Mouse (Mus musculus) C2C12 (cell line): ENCODE measurements around the gene Naa10. TPM values are rescaled to one million over a fixed set of nuclear protein-coding genes. Genes with fewer than 3 reads are reported as not detected.

Experiments
- H3K27me3 ChIP-seq: one replicate; pipeline ENCODE4 v1.6.1; 2011; ENCODE audit not compliant: control insufficient read depth, insufficient read depth, insufficient read length
- H3K36me3 ChIP-seq: one replicate; pipeline ENCODE4 v1.6.1; 2011; ENCODE audit not compliant: control insufficient read depth, insufficient read depth
- H3K4me3 ChIP-seq: one replicate; pipeline ENCODE4 v1.5.1; 2011; ENCODE audit warnings: mild to moderate bottlenecking, control low read depth; ENCODE audit not compliant: poor library complexity, insufficient read depth, severe bottlenecking
- H3K79me2 ChIP-seq: one replicate; pipeline ENCODE4 v1.6.1; 2011; ENCODE audit not compliant: control insufficient read depth, insufficient read depth
- H3K79me3 ChIP-seq: one replicate; pipeline ENCODE4 v1.6.1; 2011; ENCODE audit warnings: low read depth, control low read depth
- H3ac ChIP-seq: one replicate; pipeline ENCODE3; 2011; ENCODE audit warnings: low read depth; ENCODE audit not compliant: control insufficient read depth, insufficient read length
- CEBPB ChIP-seq: IDR thresholded peaks from one replicate; pipeline ENCODE4 v1.6.1; 2011; ENCODE audit warnings: low read depth, mild to moderate bottlenecking, control low read depth, moderate library complexity
- CTCF ChIP-seq: IDR thresholded peaks from one replicate; pipeline ENCODE4 v1.5.1; 2011; ENCODE audit not compliant: control insufficient read depth, insufficient read depth, insufficient read length
- FOSL1 ChIP-seq: IDR thresholded peaks from one replicate; pipeline ENCODE4 v1.8.0; 2011; ENCODE audit warnings: mild to moderate bottlenecking, low read length; ENCODE audit not compliant: poor library complexity, insufficient read depth, severe bottlenecking
- MAX ChIP-seq: IDR thresholded peaks from one replicate; pipeline ENCODE4 v1.6.1; 2011; ENCODE audit warnings: mild to moderate bottlenecking, control low read depth
- MYOD1 ChIP-seq: IDR thresholded peaks from one replicate; pipeline ENCODE4 v1.6.1; 2011; ENCODE audit warnings: low read depth; ENCODE audit not compliant: control insufficient read depth, insufficient read length
- MYOG ChIP-seq: IDR thresholded peaks from one replicate; pipeline ENCODE4 v1.6.1; 2011; ENCODE audit not compliant: control insufficient read depth, insufficient read length; ENCODE audit errors: extremely low read depth
- USF1 ChIP-seq: IDR thresholded peaks from one replicate; pipeline ENCODE4 v1.6.1; 2011; ENCODE audit warnings: low read depth, mild to moderate bottlenecking, control low read depth, moderate library complexity
- long read RNA-seq, 2 experiments: library from polyadenylated mRNA; unstranded; transcript quantifications; one replicate each; pipeline ENCODE4 v2.0.0; 2019 to 2020
- polyA plus RNA-seq: library from polyadenylated mRNA; unstranded; fragments of >200 nt; fragmentation: generic; extraction: Trizol; gene quantifications from one replicate; pipeline ENCODE4 v1.2.1, GENCODE M21; 2012; ENCODE audit warnings: missing spikeins

Naa10 gene
- 165 TPM for polyA plus RNA-seq
- long read RNA-seq, experiment 1, transcript Naa10-201 (8 exons, 962 nt): minor isoform, 16 of 93 reads
- long read RNA-seq, experiment 1, transcript Naa10-204 (8 exons, 1,031 nt): major isoform, 55 of 93 reads
- long read RNA-seq, experiment 1, transcript Naa10-203 (8 exons, 979 nt): minor isoform, 6 of 93 reads
- long read RNA-seq, experiment 1, partial matches to known transcripts: 12 of 93 reads
- long read RNA-seq, experiment 1, other reads (novel, unspliced or antisense): 3 of 93 reads
- long read RNA-seq, experiment 2, transcript Naa10-204 (8 exons, 1,031 nt): major isoform, 43 of 67 reads
- long read RNA-seq, experiment 2, transcript Naa10-203 (8 exons, 979 nt): minor isoform, 7 of 67 reads
- long read RNA-seq, experiment 2, transcript Naa10-201 (8 exons, 962 nt): minor isoform, 10 of 67 reads
- long read RNA-seq, experiment 2, partial matches to known transcripts: 2 of 67 reads
- long read RNA-seq, experiment 2, other reads (novel, unspliced or antisense): 4 of 67 reads

GRCm38 (mm10) chrX:73921823-73922549, at the start of gene Naa10, which contains the start of gene Arhgap4:
Gene Naa10, minus strand, starts transcription at chrX:73921944.
Gene Arhgap4, minus strand, starts transcription at chrX:73921870.
- Histone ChIP-seq H3K27me3 (no peaks in the 10 kb centered on the region), H3K4me3 (peak within 1 kb of the TSS; percentile 57), H3K79me3 (peaks cover 18% of the 10 kb centered on the region), H3K79me2 (peaks cover 26% of the 10 kb centered on the region), H3K36me3 (peaks cover 25% of the 10 kb centered on the region), H3ac (peak within 1 kb of the TSS; percentile 96)
- TF ChIP-seq MYOD1 (no peak), MAX (peak; percentile 47), MYOG (no peak)

DNA sequence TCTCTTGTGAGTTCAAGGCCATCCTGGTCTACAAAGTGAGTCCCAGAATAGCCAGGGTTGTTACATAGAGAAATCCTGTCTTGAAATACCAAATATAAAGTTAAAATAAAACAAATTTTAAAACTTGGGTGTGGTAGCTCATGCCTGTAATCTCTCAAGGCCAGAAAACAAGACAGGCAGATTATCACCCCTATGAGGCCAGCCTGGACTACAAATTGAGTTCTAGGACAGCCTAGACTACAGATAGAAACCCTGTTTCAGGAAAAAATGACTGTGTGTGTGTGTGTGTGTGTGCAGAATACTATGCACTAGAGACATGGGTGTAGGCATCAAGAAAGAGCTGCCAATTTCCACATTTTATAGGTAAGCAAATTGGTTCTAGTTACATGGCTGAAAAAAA, 49.0 kb upstream of the Naa10 start:
- TF ChIP-seq MYOG (no peak), CEBPB (no peak), CTCF (no peak), MAX (no peak), MYOD1 (no peak), USF1 (no peak), FOSL1 (no peak)
- Histone ChIP-seq H3K4me3 (no peak overlapping the region), H3K79me2 (peaks cover 9% of the 10 kb centered on the region), H3K79me3 (peaks cover 4% of the 10 kb centered on the region), H3ac (no peak overlapping the region), H3K36me3 (no peaks in the 10 kb centered on the region), H3K27me3 (no peaks in the 10 kb centered on the region)

DNA sequence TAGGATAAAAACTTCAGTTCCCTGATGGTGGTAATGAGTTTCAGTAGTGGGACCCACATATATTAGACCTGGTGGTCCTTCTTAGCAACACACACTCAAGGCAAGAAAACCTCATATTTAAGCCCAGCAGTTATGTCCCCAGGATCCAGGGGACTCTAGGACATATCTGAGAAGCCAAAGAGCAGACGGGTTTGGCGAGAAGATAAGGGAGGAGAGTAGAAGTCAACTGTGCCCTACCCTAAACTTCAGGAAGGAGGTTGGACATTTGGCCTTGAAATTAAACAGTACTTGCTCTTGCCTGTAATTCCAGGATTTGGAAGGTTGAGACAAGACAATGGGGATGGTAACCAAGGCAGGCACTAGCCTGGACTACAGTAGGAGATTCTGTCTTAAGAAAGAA, 48.0 kb upstream of the Naa10 start:
- H3K27me3 ChIP-seq: no peaks in the 10 kb centered on the region
- no peak overlapping the region for H3K4me3 ChIP-seq
- TF ChIP-seq CEBPB (no peak), FOSL1 (no peak), CTCF (no peak), MYOG (no peak), MYOD1 (no peak), USF1 (no peak), MAX (no peak)
- peaks cover 20% of the 10 kb centered on the region for H3K79me2 ChIP-seq
- peaks cover 12% of the 10 kb centered on the region for H3K79me3 ChIP-seq
- H3K36me3 ChIP-seq: no peaks in the 10 kb centered on the region
- no peak overlapping the region for H3ac ChIP-seq

DNA sequence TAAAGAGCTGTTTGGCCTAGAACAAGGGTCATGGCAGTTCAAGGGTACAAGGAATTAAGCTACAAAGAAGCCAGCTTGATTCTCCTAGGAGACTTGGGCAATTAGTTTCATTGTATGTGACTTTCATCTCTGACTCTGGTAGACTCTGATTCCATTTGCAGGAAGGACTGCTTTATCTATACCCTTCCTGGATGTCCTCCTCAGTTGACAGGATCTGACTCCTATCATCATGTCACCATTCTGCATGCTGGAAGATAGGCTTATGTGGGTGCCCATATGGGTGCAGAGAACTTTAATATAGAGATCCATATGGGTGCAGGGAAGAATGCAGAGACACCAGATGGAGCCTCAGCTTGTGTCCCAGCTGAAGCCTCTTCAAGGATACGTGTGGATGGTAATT, 47.4 kb upstream of the Naa10 start:
- TF ChIP-seq MYOG (no peak), CTCF (no peak), FOSL1 (no peak), CEBPB (no peak), MYOD1 (no peak), USF1 (no peak), MAX (no peak)
- H3K36me3 ChIP-seq: peaks cover 4% of the 10 kb centered on the region
- no peak overlapping the region for H3ac ChIP-seq
- peaks cover 25% of the 10 kb centered on the region for H3K79me2 ChIP-seq
- H3K79me3 ChIP-seq: peaks cover 17% of the 10 kb centered on the region
- H3K4me3 ChIP-seq: no peak overlapping the region
- H3K27me3 ChIP-seq: no peaks in the 10 kb centered on the region

- peaks cover 16% of the 10 kb centered on the region for H3K36me3 ChIP-seq
- peak; percentile 44 for TF ChIP-seq MAX
- TF ChIP-seq MYOG: no peak
- peaks cover 33% of the 10 kb centered on the region for H3K79me3 ChIP-seq
- H3K27me3 ChIP-seq: no peaks in the 10 kb centered on the region
- peaks cover 43% of the 10 kb centered on the region for H3K79me2 ChIP-seq
- peak overlapping the region; percentile 26 for H3K4me3 ChIP-seq
- H3ac ChIP-seq: peak overlapping the region; percentile 80
Observed at GRCm38 (mm10) chrX:73967177-73968075, 45.7 kb upstream of the Naa10 start.
